Mouse (Mus musculus) kidney, adult 9 months (tissue): ENCODE measurements around the gene Rps5.
"Not testable (repeated sequence)": the region's sequence is repeated elsewhere in the genome, so short reads cannot be mapped to it uniquely, and the experiment has no call there.

Experiments used
- DNase-seq: peaks from one replicate; pipeline ENCODE4 v3.0.0; 2022

Rps5 gene

GRCm38 (mm10) chr7:12921705-12922465, at the start of gene Rps5:
Gene Rps5, plus strand, starts transcription at chr7:12922290.
- peak; percentile 99 for DNase-seq

GRCm38 (mm10) chr7:12874301-12874700, 47.8 kb upstream of the Rps5 start:
- peak; percentile 64 for DNase-seq

DNA sequence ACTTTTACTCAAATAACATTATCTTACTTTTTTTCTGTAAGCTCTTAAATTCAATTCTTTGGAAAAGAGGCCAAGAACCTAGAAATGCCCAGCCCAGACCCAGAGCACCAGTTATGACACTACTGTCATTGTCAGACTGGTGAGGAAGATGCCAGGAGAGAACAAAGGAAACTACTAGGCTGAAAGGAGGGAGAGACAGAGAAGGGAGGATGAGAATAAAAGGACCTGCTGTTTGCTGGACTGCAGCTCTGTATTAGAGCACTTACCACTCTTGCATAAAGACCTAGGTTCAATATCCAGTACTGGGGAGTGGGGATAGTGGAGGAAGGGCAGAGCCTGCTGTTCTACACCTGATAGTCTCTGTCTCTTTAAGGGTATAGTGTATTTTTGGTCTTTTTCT, 42.1 kb upstream of the Rps5 start:
- DNase-seq = no peak

- not testable (repeated sequence) for DNase-seq
Observed at GRCm38 (mm10) chr7:12880497-12880896, 41.6 kb upstream of the Rps5 start.

DNA sequence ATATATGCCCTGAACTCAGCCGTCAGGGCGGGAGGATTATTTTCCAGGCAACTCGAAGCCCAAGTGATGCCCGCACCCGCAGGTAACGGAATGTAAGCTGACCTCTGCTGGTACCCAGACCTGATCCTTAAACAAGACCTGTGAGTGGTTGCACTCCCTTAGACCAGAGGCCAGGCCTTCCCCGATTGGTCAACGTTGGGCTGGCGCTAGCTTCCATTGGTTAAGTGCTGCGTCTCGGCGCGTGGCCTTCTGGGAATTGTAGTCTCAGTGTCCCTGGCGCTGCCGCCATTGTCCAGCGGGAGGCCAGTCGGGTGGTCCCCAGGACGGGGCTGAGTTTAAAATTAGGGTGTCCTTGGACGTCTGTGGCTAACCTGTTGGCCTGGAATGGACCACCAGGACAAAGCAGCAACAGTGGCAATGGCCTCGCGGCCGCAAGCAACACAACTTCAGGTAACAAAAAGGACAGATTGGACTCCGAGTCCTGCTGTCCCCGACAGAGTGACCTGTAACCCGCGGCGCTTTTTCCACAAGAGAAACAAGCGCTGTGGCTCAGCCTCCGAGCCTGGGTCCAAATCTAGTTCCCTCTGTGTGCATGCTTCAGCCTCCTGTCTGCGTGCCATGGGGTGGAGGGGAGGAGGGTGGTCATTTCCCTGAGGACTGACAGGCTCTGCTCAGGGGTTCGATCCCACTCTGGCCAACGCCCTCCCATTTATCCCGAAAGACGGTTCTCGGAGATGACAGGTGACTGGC, 41.0 kb upstream of the Rps5 start, which contains the start of gene Zfp128:
Zfp128 (plus strand) TSS at position 267 of the 750 bp plus-strand sequence.
- DNase-seq = peak; percentile 96

GRCm38 (mm10) chr7:12886563-12887266, 35.4 kb upstream of the Rps5 start:
- DNase-seq = no peak

DNA sequence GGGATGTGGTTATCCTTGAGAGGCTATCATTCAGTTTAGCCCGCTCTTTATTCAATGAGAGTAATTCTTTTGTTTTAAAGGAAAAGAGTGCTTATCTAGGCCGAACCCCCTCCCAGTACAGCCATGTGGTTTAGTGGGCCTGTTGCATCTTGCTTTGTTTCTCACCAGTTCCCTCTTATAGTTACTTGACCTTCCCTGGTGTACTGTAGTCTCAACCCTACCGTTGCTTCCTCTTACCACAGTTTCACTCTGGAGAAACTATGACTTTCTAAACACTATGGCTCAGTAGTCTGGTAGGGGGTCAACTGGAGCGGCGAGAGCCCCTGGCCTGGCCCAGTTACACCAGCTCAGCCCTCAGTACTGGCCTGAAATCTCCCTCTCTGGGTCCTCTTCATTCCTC, 34.5 kb upstream of the Rps5 start:
- no peak for DNase-seq

GRCm38 (mm10) chr7:12890928-12891327, 31.2 kb upstream of the Rps5 start:
- DNase-seq = no peak

- no peak for DNase-seq
Observed at GRCm38 (mm10) chr7:12891334-12891733, 30.8 kb upstream of the Rps5 start.

GRCm38 (mm10) chr7:12897655-12898410, 24.3 kb upstream of the Rps5 start, which contains the start of gene Zscan22:
Gene Zscan22, plus strand, starts transcription at chr7:12897815.
- peak; percentile 96 for DNase-seq

GRCm38 (mm10) chr7:12901517-12901916, 20.6 kb upstream of the Rps5 start:
- DNase-seq = no peak

DNA sequence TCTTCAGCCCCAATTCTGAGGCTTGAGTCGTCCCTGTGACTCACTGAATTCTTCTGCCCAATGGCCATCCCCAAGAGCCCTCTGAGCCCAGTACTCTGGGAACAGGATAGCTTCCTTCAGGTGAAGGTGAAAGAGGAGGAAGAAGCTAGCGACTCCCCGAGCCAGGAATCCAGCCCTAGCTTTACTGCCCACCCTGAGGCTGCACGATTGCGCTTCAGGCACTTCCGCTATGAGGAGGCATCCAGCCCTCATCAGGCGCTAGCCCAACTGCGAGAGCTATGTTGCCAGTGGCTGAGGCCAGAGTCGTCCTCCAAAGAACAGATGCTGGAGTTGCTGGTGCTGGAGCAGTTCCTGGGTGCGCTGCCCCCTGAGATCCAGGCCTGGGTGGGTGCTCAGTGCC, 18.5 kb upstream of the Rps5 start:
- DNase-seq = no peak

- no peak for DNase-seq
Observed at GRCm38 (mm10) chr7:12905146-12905545, 16.9 kb upstream of the Rps5 start.

GRCm38 (mm10) chr7:12909498-12909962, 12.6 kb upstream of the Rps5 start:
- peak; percentile 88 for DNase-seq

DNA sequence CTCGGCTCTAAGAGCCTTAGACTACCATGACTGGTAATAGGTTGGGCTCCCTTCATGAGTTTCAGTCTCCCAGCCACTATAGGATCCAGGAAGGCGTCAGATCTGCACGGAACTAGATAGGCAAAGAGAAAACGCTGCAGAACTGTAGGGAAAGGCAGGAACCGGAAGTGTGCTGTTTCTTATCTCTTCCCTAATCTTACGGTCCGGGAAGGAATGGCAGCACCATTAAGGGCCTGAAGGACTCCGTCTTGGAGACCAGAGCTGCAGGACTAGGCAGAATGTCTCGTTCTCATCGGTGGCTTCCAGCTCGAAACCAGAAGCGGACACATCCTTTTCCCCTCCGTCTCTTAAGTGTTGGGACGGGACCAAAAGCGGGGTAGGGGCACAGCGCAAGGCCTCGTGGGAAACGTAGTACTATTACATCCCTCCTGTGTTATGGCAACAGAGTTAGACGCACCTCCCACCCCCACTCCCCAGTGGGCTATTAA, 11.9 kb upstream of the Rps5 start:
- peak; percentile 68 for DNase-seq

- DNase-seq = peak; percentile 23
Observed at GRCm38 (mm10) chr7:12913556-12913955, 8.5 kb upstream of the Rps5 start.

GRCm38 (mm10) chr7:12920495-12920894, 1.6 kb upstream of the Rps5 start:
- DNase-seq = not testable (repeated sequence)

GRCm38 (mm10) chr7:12921318-12921704, 779 bp upstream of the Rps5 start:
- DNase-seq = no peak

- DNase-seq = no peak
Observed at GRCm38 (mm10) chr7:12922729-12923128, 639 bp downstream of the Rps5 start.

GRCm38 (mm10) chr7:12926316-12926715, 4.2 kb downstream of the Rps5 start:
- DNase-seq = no peak

GRCm38 (mm10) chr7:12927191-12927680, 5.1 kb downstream of the Rps5 start, which contains the start of gene Rnf225:
Gene Rnf225, plus strand, starts transcription at chr7:12927416.
- peak; percentile 56 for DNase-seq
